Mouse (Mus musculus) left cerebral cortex, adult 9 months (tissue): Measurements from ENCODE around the gene Phb2.

ENCODE experiments used
- DNase-seq, 2 experiments: peaks; one replicate each; pipeline ENCODE4 v3.0.0; 2022; ENCODE audit warnings: low spot score in 2 of 2

The Phb2 gene

DNA sequence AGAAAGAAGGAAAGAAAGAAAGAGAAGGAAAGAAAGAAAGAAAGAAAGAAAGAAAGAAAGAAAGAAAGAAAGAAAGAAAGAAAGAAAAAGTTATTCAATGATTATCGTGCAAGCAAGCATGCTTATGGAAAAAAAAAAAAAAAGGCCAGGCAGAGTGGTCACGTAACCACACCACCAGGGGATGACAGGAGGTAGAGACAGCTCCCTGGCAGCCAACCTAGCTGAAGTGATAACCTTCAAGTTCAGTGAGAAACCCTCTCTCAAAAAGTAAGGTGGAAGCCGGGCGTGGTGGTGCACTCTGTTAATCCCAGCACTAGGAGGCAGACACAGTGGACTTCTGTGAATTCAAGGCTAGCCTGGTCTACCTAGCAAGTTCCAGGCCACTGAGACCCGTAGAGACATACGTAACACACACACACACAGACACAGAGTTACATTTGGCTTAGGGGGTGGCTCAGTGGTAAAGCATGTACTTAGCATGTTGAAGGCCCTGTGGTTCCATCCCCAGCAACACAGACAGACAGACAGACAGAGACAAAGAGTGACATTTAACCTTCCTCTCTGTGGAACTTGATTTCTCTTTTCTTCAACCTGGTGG, 10.8 kb downstream of the Phb2 start:
- DNase-seq: no peak

DNA sequence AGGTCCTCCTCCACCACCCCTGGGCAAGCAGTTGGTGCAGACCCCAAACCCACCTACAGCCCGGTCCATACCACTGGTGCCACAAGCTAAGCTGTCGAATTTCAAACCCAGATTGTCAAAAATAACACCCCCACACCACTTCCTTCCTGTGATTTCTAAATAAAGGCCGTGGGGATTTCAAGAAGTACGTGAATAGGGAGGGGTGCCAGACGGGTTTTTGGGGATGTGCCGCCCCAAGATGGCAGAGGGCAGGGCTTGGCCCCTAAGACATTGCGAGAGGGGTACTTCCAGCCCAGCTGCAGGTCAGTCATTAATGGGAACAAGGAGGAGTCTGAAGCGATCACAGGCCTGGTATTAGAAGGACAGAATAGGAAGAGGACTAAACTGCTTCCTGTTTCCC, 11.4 kb downstream of the Phb2 start:
- no peak for DNase-seq

- no peak for DNase-seq
Observed at GRCm38 (mm10) chr6:124724472-124724871, 12.3 kb downstream of the Phb2 start.

- DNase-seq: no peak
Observed at GRCm38 (mm10) chr6:124728621-124729020, 16.5 kb downstream of the Phb2 start.

GRCm38 (mm10) chr6:124729850-124730705, 17.9 kb downstream of the Phb2 start:
- no peak for DNase-seq

DNA sequence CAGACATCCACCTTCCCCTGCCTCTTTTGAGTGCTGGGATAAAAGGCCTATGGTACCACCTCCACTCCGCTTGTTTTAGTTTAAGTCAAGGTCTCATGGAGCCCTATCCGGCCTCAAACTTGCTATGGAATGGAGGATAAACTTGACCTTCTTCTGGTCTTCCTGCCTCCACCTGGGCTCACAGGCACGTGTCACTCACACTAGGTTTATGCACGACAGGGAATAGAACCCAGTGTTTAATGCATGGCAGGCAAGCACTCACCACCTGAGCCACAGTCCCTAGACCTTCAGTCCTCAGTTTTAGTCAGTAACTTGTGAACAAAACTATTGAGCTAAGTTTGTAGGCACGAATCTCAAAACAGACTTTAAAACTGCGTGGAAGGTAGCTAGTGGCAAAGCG, 18.9 kb downstream of the Phb2 start:
- no peak for DNase-seq

DNA sequence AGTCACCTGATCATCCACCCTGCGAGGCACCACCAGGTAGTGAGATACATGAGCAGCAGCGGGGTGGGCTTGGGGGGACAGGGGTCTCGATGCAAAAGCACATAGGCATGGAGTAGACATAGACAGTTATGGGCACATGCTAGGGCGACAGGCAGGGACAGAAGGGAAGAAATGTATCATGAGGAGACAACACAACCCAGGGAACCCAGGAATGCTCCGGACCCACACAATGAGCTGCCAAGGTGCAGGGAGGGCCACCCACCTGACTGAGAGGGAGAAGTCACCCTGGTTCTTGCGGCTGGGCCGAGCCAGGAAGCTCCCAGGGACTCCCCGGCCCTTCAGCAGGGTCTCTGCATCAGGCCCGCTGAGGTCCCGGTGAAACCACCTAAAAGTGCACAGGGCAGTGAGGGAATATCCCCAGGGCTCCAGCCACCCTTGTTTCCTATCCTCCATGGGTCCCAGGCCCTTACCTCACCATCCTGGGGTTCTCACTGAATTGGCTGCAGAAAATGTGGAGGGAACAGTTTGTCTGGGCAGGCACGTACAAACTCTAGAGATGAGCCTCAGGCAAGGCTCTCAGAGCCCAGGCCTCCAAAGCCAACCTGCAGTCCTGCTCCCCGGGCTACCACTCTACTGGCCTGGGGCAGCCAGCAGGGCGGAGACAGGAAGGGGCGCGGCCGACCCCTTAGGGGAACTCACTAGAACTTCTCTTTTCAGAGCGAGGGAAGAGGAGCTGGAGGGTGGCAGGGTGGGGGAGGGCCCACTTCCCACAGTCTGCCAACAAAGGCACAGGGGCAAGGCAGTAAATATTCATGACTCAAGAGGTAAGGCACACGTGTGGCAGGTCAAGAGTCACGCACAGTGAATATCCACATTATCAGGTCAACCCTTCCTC, 20.6 kb downstream of the Phb2 start:
- DNase-seq: no peak

DNA sequence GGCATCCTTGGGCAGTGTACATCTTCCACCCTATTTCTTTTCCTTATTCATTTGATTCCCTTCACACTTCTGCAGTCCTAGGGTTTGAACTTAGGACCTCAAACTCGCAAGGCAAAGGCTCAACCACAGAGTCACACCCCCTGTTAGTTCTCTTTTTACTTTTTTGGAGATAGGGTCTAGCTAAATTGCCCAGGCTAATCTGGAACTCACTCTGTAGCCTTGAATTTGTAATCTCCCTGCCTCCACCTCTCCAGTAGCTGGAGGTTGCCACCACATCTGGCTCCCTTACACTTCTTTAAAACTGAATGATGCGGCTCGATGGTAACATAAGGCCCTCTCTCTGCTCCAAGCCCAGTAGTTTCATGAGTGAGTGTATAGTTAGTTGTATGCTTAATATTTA, 22.3 kb downstream of the Phb2 start:
- DNase-seq: no peak

DNA sequence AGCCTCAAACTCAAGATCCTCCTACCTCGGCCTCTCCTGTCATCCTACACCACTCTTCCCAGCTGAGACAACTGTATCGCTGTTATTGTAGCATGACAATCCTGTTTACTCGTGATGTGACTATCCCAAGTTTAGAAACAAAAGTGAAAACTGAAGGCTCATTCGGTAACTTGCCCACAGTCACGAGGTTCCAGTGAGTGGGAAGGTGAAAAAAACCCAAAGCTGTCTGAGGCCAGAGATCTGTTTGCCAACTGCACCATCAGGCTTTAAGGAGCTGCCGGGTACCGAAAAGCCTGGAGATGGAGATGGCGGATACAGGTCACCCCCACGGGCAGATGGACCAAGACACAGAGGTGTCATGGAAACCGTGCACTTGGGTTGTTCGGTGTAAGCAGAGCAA, 24.9 kb downstream of the Phb2 start:
- DNase-seq: peak in 1 of 2 experiments; percentile 53

DNA sequence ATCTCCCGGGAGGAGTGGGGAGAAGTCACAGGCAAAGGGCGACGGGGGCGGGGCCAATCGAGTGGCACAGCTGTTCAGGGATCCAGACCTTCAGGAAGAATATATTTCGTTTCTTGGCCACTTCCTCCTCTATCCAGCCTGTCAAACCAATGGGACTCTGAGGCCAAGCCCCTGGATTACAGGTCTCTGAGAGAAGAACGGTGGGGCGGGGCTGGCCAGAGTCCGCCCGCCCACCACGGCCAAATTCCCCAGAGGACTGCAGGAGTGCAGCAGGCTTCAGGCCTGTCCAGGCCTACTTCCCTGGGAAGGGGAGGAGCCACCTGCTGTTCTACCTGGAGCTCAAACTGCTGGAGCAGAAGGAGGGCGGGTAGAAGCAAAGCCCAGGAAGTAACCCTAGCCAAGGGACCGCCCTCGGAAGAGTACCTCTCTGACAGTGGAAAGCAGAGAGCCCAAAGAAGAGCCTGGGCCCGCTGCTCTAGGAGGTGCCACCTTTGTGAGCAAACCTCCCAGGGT, 26.4 kb downstream of the Phb2 start, which contains the start of gene Ptpn6:
Ptpn6 (minus strand) TSS at position 204 of the 513 bp plus-strand sequence.
- DNase-seq: no peak

DNA sequence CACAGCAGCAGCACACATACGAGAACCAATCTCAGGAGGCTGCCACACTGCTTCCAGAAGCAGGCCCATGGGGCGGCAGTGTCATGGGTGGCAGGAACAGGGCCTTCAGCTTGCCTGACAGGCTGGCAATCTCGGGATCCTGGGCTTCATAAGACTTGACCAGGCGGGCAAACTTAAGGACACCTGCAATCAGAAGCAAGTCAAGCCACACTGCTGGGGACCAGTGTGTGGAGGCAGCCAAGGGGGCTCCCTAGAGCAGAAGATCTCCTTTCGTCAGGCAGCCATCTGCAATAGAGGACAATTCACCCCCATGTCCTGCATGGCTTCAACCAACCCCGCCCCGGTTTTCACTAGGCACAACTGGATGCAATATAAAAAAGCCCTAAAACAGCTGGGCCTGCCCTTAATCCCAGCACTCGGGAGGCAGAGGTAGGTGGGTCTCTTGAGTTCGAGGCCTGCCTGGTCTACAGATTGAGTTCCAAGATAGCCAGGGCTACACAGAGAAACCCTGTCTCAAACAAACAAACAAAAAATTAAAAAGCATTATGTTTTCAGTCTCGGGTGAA, 27.2 kb downstream of the Phb2 start:
- no peak for DNase-seq

GRCm38 (mm10) chr6:124740211-124740887, 28.2 kb downstream of the Phb2 start:
- DNase-seq: peak in 1 of 2 experiments; percentile 64

- DNase-seq: peak; percentile 84 to 92
Observed at GRCm38 (mm10) chr6:124740888-124741761, 29.0 kb downstream of the Phb2 start, which contains the start of gene Grcc10. Gene Grcc10, minus strand, starts transcription at chr6:124741374.

DNA sequence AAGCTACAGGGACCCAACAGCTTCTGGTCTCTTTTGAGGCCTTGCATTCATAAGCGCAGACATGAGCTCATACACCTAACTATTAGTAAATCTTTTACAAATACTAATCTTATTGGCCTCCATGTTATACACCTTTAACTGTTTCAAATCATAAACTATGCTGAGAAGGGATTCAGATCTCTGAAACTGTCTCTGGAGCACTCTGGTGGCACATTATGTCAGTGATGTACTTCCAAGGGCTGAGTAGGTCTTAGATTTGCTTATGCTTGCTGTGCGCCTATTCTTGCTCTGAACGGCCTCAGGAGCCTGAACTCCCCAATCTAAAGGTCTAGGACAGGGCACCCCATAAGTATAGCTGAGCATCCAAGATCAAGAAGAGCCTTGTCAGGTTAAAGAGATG, 29.7 kb downstream of the Phb2 start:
- DNase-seq: no peak

DNA sequence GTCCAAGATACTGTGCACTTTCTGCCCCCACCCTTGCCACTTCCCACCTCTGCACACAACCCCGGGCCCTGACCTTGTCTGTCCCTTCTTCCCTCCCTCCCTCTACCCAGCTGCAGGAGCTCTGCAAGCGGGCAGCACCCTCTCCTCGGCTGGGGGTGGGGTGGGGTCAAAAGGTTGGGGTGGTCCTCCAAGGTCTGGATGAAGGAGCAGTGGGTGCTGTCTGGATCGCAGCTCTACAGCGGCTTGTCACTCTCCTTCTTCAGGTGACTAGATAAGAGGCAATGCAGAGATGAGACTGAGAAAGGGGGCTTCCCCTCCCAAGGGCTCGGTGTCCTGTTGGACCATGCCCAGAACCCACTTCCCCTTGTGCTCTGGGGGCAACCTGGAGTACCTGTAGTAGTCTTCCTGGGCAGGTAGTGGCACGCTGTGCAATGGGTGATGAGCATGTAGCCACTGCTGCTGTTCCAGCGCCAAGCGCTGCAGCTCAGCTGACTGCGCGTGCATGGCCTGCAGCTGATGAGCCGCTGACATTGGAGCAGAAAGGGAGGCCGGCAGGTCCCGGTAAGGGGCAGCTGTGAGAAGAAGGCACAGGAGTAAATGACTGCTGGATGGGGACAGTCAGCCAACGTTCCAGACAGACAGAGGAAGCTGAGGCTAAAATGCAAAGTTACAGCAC, 30.8 kb downstream of the Phb2 start:
- no peak for DNase-seq

DNA sequence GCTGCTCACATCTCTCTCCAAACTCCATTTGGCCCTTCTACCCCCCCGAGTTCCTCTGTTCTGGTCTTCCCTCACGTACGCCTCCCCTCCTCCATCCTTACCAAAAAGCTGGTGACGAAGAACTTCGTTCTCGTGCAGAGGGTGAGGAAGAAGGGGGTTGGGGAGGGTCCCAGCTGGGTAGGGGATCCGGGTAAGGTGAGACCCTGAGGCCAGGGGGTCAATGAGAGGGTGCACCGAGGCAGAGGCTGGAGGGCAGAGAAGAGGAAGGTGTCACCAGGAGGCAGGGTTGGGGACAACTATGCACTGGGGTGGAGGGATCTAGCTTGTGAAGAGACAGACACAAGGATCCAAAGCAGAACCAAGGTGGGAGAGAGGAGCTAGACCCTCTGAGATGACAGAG, 31.5 kb downstream of the Phb2 start:
- no peak for DNase-seq

GRCm38 (mm10) chr6:124744755-124745321, 32.7 kb downstream of the Phb2 start:
- DNase-seq: peak in 1 of 2 experiments; percentile 45

DNA sequence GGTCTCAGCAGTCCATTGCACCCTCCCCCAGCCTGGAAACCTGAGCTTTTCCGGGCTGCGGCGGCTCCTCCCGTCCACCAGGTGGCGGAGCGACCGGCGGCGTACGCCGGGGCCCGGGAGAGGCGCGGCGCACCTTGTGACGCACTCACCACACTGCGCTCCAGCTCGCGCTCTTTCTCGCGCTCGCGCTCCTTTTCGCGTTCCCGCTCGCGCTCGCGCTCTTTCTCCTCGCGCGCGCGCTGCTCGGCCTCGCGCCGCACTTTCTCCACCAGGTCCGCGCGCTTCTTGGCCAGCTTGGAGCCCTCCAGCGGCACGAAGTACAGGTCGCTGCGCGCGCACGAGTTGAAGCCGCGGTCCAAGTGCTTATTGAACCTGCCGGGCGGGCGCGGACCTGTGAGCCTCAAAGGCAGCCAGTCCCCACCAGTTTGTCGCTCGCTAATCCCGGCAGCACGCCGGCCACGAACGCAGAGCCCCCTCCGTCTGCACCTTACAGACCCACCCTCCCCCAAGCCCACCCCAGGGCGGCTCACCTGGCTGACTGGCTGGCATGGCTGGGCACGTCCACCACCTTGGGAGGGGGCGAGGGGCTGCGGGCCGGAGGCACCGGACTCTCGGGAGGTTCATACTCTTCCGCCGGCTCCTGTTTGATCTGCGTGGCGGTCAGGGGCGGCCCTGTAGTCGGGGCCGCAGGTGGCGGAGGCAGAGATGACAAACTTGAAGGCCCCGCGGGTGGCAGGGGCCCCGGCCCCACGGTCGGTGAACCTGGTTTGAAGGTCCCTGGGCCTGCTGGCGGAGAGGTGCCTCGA, 33.6 kb downstream of the Phb2 start:
- peak; percentile 86 to 93 for DNase-seq
